Mouse (Mus musculus): Measurements from ENCODE around the gene Pak1. TPM values are rescaled to one million over a fixed set of nuclear protein-coding genes. Genes with fewer than 3 reads are reported as not detected.

The Pak1 gene
- polyA plus RNA-seq, 2 experiments: 4.3 to 8.2 TPM

- ATAC-seq (ENCODE audit: insufficient read depth): peak; percentile 27; the same call in 1 of the 2 replicates
- Histone ChIP-seq H3K9me3 (ENCODE audit: control insufficient read depth, low read length) (no peaks in the 10 kb centered on the region), H3K4me2 (ENCODE audit: low read depth) (peak overlapping the region; percentile 87), H3K27ac (peak overlapping the region; percentile 89), H3K9ac (replicated peaks) (peak overlapping the region; percentile 67), H3K27me3 (ENCODE audit: control insufficient read depth, insufficient read depth, low read length) (no peaks in the 10 kb centered on the region), H3K4me1 (replicated peaks; ENCODE audit: control insufficient read depth in 2 of 2, insufficient read depth in 2 of 2, low read length in 1 of 2) (peaks cover 31 to 39% of the 10 kb centered on the region in 2 experiments), H3K4me3 (ENCODE audit: insufficient read depth in 1 of 2, low read depth in 2 of 2, low read length in 2 of 2) (peak overlapping the region; percentile 27 to 40; a peak in 3 of 4 replicates), H3K36me3 (replicated peaks; ENCODE audit: control insufficient read depth, insufficient read depth, low read depth) (no peaks in the 10 kb centered on the region)
- DNase-seq (ENCODE audit: low read depth in 3 of 3, low spot score in 3 of 3): peak; percentile 66 to 73 (median 68)
- peak; percentile 96 for TF ChIP-seq CTCF (IDR thresholded peaks at IDR 0.05; ENCODE audit: low read depth)
- TF ChIP-seq EP300 (IDR thresholded peaks at IDR 0.05; ENCODE audit: low read depth): no peak
- 19% methylated on average over 28 of the region's 28 CpGs for WGBS (ENCODE audit: insufficient replicate concordance)
Observed at GRCm38 (mm10) chr7:97747787-97748497, 40.4 kb upstream of the Pak1 start.

GRCm38 (mm10) chr7:97748527-97749206, 39.7 kb upstream of the Pak1 start:
- no peaks in the 10 kb centered on the region for H3K9me3 ChIP-seq (ENCODE audit: control insufficient read depth, low read length)
- H3K4me2 ChIP-seq (ENCODE audit: low read depth): peak overlapping the region; percentile 87
- H3K27me3 ChIP-seq (ENCODE audit: control insufficient read depth, insufficient read depth, low read length): no peaks in the 10 kb centered on the region
- H3K4me3 ChIP-seq (ENCODE audit: insufficient read depth in 1 of 2, low read depth in 2 of 2, low read length in 2 of 2): peak overlapping the region; percentile 52 to 59
- H3K4me1 ChIP-seq (replicated peaks; ENCODE audit: control insufficient read depth in 2 of 2, insufficient read depth in 2 of 2, low read length in 1 of 2): peaks cover 31 to 39% of the 10 kb centered on the region in 2 experiments
- peak overlapping the region; percentile 75 for H3K9ac ChIP-seq (replicated peaks)
- ATAC-seq (ENCODE audit: insufficient read depth) (0 out of 2 replicates have a peak, but pooled peaks have one; percentile 1), DNase-seq (ENCODE audit: low read depth in 3 of 3, low spot score in 3 of 3) (peak in 1 of 3 experiments; percentile 47)
- no peak for TF ChIP-seq EP300 (IDR thresholded peaks at IDR 0.05; ENCODE audit: low read depth)
- no peak for TF ChIP-seq CTCF (IDR thresholded peaks at IDR 0.05; ENCODE audit: low read depth)
- peak overlapping the region; percentile 80 for H3K27ac ChIP-seq
- no peaks in the 10 kb centered on the region for H3K36me3 ChIP-seq (replicated peaks; ENCODE audit: control insufficient read depth, insufficient read depth, low read depth)
- 16% methylated on average over 10 of the region's 10 CpGs for WGBS (ENCODE audit: insufficient replicate concordance)

GRCm38 (mm10) chr7:97749207-97750190, 38.8 kb upstream of the Pak1 start:
- ATAC-seq (ENCODE audit: insufficient read depth): peak; percentile 25
- peak overlapping the region; percentile 52 to 59 for H3K4me3 ChIP-seq (ENCODE audit: insufficient read depth in 1 of 2, low read depth in 2 of 2, low read length in 2 of 2)
- peak in 1 of 3 experiments; percentile 37 for DNase-seq (ENCODE audit: low read depth in 3 of 3, low spot score in 3 of 3)
- WGBS (ENCODE audit: insufficient replicate concordance): 8% methylated on average over 19 of the region's 19 CpGs
- H3K27me3 ChIP-seq (ENCODE audit: control insufficient read depth, insufficient read depth, low read length): no peaks in the 10 kb centered on the region
- H3K27ac ChIP-seq: peak overlapping the region; percentile 80
- no peaks in the 10 kb centered on the region for H3K9me3 ChIP-seq (ENCODE audit: control insufficient read depth, low read length)
- H3K9ac ChIP-seq (replicated peaks): peak overlapping the region; percentile 75
- H3K36me3 ChIP-seq (replicated peaks; ENCODE audit: control insufficient read depth, insufficient read depth, low read depth): no peaks in the 10 kb centered on the region
- H3K4me2 ChIP-seq (ENCODE audit: low read depth): peak overlapping the region; percentile 87
- H3K4me1 ChIP-seq (replicated peaks; ENCODE audit: control insufficient read depth in 2 of 2, insufficient read depth in 2 of 2, low read length in 1 of 2): peaks cover 31 to 39% of the 10 kb centered on the region in 2 experiments
- TF ChIP-seq EP300 (IDR thresholded peaks at IDR 0.05; ENCODE audit: low read depth) (no peak), CTCF (IDR thresholded peaks at IDR 0.05; ENCODE audit: low read depth) (no peak)

- Histone ChIP-seq H3K27me3 (ENCODE audit: control insufficient read depth, insufficient read depth, low read length) (no peaks in the 10 kb centered on the region), H3K4me3 (ENCODE audit: insufficient read depth in 1 of 2, low read depth in 2 of 2, low read length in 2 of 2) (no peak overlapping the region), H3K27ac (no peak overlapping the region), H3K9ac (replicated peaks) (no peak overlapping the region), H3K36me3 (replicated peaks; ENCODE audit: control insufficient read depth, insufficient read depth, low read depth) (no peaks in the 10 kb centered on the region), H3K4me2 (ENCODE audit: low read depth) (no peak overlapping the region), H3K9me3 (ENCODE audit: control insufficient read depth, low read length) (no peaks in the 10 kb centered on the region), H3K4me1 (replicated peaks; ENCODE audit: control insufficient read depth in 2 of 2, insufficient read depth in 2 of 2, low read length in 1 of 2) (no peaks in the 10 kb centered on the region)
- 62% methylated on average over 18 of the region's 18 CpGs for WGBS (ENCODE audit: insufficient replicate concordance)
- TF ChIP-seq EP300 (IDR thresholded peaks at IDR 0.05; ENCODE audit: low read depth) (no peak), CTCF (IDR thresholded peaks at IDR 0.05; ENCODE audit: low read depth) (no peak)
- ATAC-seq (ENCODE audit: insufficient read depth): no peak
- no peak for DNase-seq (ENCODE audit: low read depth in 3 of 3, low spot score in 3 of 3)
Observed at GRCm38 (mm10) chr7:97756967-97757881, 31.1 kb upstream of the Pak1 start.

Measured in liver, embryonic 14.5 days (tissue).